Mouse (Mus musculus) ES-Bruce4 (cell line): ENCODE data around the gene Zfp687.

ENCODE experiments used
- CTCF ChIP-seq: IDR thresholded peaks from one replicate; pipeline ENCODE4 v1.8.1; 2011; ENCODE audit warnings: low read depth, low read length
- EP300 ChIP-seq: IDR thresholded peaks from 2 replicates; pipeline ENCODE4 v1.6.1; 2011; ENCODE audit warnings: low read depth, low read length; ENCODE audit not compliant: insufficient read depth
- POLR2A ChIP-seq: IDR thresholded peaks from one replicate; pipeline ENCODE4 v1.8.1; 2011; ENCODE audit warnings: low read length; ENCODE audit not compliant: insufficient read depth

DNA sequence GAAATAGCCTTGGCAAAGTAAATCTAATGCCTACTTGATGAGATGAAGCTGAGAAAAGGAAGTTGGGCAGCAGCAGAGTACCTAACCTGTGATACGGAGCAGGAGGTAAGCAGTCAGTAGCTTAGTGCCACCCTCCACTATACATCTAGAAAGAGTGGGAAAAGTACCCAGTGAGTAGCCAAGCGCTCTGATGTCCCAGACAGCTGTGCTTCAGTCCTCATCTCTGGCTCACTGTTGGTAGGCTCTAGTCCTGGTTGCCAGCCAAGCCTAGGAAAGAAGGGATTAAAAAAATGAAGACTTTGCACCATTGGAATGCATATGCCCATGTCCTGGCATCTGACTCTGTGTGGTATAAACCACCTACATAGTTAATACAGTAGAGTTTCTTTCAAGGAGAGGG lies 29.7 kb downstream of the Zfp687 start:
- no peak for TF ChIP-seq CTCF
- no peak for TF ChIP-seq POLR2A
- TF ChIP-seq EP300, result no peak
